Mouse (Mus musculus) midbrain, embryonic 16.5 days (tissue): ENCODE data around the gene Smim6. TPM values are rescaled to one million over a fixed set of nuclear protein-coding genes. Genes with fewer than 3 reads are reported as not detected.

ENCODE experiments used
- ATAC-seq: fragments of 200-750 bp; cut with Nextera tagmentation; 2 replicates; pipeline ENCODE4 v1.8.0; 2017; ENCODE audit warnings: moderate TSS enrichment
- H3K27ac ChIP-seq: fragments of 300-500 bp; sonication (generic); 2 replicates; pipeline ENCODE4 v1.5.1; 2014; ENCODE audit warnings: mild to moderate bottlenecking, low read length, mixed read lengths
- H3K27me3 ChIP-seq: fragments of 300-500 bp; sonication (generic); 2 replicates; pipeline ENCODE4 v1.6.1; 2014; ENCODE audit warnings: low read depth, low read length, mixed read lengths; ENCODE audit not compliant: control insufficient read depth, insufficient read depth
- H3K36me3 ChIP-seq: fragments of 300-500 bp; sonication (generic); 2 replicates; pipeline ENCODE4 v1.6.1; 2014; ENCODE audit warnings: mild to moderate bottlenecking, low read length, moderate library complexity, mixed read lengths; ENCODE audit not compliant: control insufficient read depth, insufficient read depth
- H3K4me1 ChIP-seq: fragments of 300-500 bp; sonication (generic); 2 replicates; pipeline ENCODE4 v1.6.1; 2014; ENCODE audit warnings: mild to moderate bottlenecking, low read length, mixed read lengths; ENCODE audit not compliant: control insufficient read depth, insufficient read depth
- H3K4me2 ChIP-seq: fragments of 300-500 bp; sonication (generic); 2 replicates; pipeline ENCODE4 v1.6.1; 2014; ENCODE audit warnings: mild to moderate bottlenecking, low read length, mixed read lengths
- H3K4me3 ChIP-seq: fragments of 300-500 bp; sonication (generic); 2 replicates; pipeline ENCODE4 v1.5.1; 2014; ENCODE audit warnings: low read depth, mild to moderate bottlenecking, low read length, moderate library complexity, mixed read lengths
- H3K9ac ChIP-seq: fragments of 300-500 bp; sonication (generic); 2 replicates; pipeline ENCODE4 v1.6.1; 2014; ENCODE audit warnings: low read depth, low read length, mixed read lengths
- H3K9me3 ChIP-seq: fragments of 300-500 bp; sonication (generic); replicated peaks from 2 replicates; pipeline ENCODE4 v1.6.1; 2014; ENCODE audit warnings: mild to moderate bottlenecking, low read length, mixed read lengths; ENCODE audit not compliant: control insufficient read depth, poor library complexity, severe bottlenecking
- WGBS: fragments of 180-500 bp; shearing (Covaris S2); extraction: QIAGEN DNeasy Blood & Tissue Kit; methylation state at CpG from one replicate; pipeline ENCODE4 v1.1.7; 2014; 5-methylcytosine and 5-hydroxymethylcytosine counted together
- polyA plus RNA-seq: library from polyadenylated mRNA; unstranded; fragments of >200 nt; fragmentation: Nextera tagmentation; extraction: Ambion mirVana; gene quantifications from 2 replicates; pipeline ENCODE4 v1.2.1, GENCODE M21; 2015

Gene Smim6
- polyA plus RNA-seq, 1 experiment from 2014 or later, result 0.44 TPM

DNA sequence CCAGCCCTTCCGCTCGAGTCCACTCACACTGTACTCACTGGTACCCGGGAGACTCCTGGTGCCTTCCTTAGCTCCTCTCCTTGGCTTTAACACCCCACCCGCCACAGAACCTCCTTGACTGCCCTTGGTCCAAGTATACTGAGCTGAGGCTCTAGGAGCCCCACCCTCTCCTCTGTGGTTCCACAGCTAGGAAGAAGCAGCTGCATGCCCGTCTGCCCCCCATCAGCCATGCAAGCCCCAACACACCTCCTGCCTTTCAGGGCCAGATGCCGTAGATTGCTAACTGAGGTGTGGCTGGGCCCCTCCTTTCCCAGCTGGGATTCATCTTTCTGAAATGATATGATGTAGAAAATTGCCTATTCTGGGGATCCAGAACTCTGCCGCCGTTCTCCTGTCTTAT lies 33.4 kb downstream of the Smim6 start:
- Histone ChIP-seq H3K9me3 (no peaks in the 10 kb centered on the region), H3K9ac (no peak overlapping the region), H3K27me3 (no peaks in the 10 kb centered on the region), H3K36me3 (peaks cover 18% of the 10 kb centered on the region; the same call in 1 of the 2 replicates), H3K4me1 (no peaks in the 10 kb centered on the region), H3K4me3 (no peak overlapping the region), H3K4me2 (no peak overlapping the region), H3K27ac (no peak overlapping the region)
- 88% methylated on average over 8 of the region's 8 CpGs for WGBS
- no peak for ATAC-seq

- H3K9me3 ChIP-seq, result no peaks in the 10 kb centered on the region
- no peak overlapping the region for H3K4me2 ChIP-seq
- H3K27me3 ChIP-seq, result no peaks in the 10 kb centered on the region
- H3K9ac ChIP-seq, result no peak overlapping the region
- WGBS, result 87% methylated on average over 9 of the region's 9 CpGs
- ATAC-seq, result no peak
- H3K36me3 ChIP-seq, result peaks cover 19% of the 10 kb centered on the region
- no peaks in the 10 kb centered on the region for H3K4me1 ChIP-seq
- H3K27ac ChIP-seq, result no peak overlapping the region
- H3K4me3 ChIP-seq, result no peak overlapping the region
Observed at GRCm38 (mm10) chr11:115946221-115946828, 34.5 kb downstream of the Smim6 start.

DNA sequence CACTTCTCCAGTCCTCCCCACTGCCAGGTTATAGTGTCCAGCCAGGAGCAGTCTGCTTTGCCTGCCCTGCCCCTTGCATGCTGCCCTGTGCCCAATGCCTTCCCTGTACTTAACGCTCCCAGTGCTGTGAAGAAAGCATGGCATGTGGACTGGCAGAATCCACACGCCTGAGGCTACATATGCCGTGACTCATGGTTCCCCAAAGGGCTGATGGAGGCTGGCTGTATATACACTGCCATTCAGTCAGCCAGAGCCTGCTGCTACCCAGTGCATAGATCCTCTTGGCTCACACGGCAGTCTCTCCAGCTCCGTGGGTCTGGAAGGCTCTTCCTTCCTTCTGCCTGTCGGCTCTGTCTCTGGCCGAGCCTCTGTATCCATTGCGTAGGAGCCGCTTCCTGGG lies 36.5 kb downstream of the Smim6 start:
- Histone ChIP-seq H3K4me2 (no peak overlapping the region), H3K27me3 (no peaks in the 10 kb centered on the region), H3K9ac (no peak overlapping the region), H3K4me3 (no peak overlapping the region), H3K36me3 (peaks cover 21% of the 10 kb centered on the region), H3K27ac (no peak overlapping the region), H3K9me3 (no peaks in the 10 kb centered on the region), H3K4me1 (no peaks in the 10 kb centered on the region)
- ATAC-seq, result no peak
- 89% methylated on average over 9 of the region's 9 CpGs for WGBS

- no peak overlapping the region for H3K4me3 ChIP-seq
- WGBS, result 89% methylated on average over 2 of the region's 2 CpGs
- no peaks in the 10 kb centered on the region for H3K27me3 ChIP-seq
- H3K27ac ChIP-seq, result no peak overlapping the region
- H3K4me2 ChIP-seq, result no peak overlapping the region
- ATAC-seq, result no peak
- H3K9me3 ChIP-seq, result no peaks in the 10 kb centered on the region
- no peak overlapping the region for H3K9ac ChIP-seq
- peaks cover 19% of the 10 kb centered on the region for H3K36me3 ChIP-seq
- H3K4me1 ChIP-seq, result no peaks in the 10 kb centered on the region
Observed at GRCm38 (mm10) chr11:115950719-115951118, 38.9 kb downstream of the Smim6 start.

- H3K4me2 ChIP-seq, result no peak overlapping the region
- no peak for ATAC-seq
- no peaks in the 10 kb centered on the region for H3K9me3 ChIP-seq
- no peak overlapping the region for H3K9ac ChIP-seq
- no peak overlapping the region for H3K27ac ChIP-seq
- peaks cover 24% of the 10 kb centered on the region for H3K36me3 ChIP-seq
- H3K4me3 ChIP-seq, result no peak overlapping the region
- no peaks in the 10 kb centered on the region for H3K4me1 ChIP-seq
- 89% methylated on average over 5 of the region's 5 CpGs for WGBS
- H3K27me3 ChIP-seq, result no peaks in the 10 kb centered on the region
Observed at GRCm38 (mm10) chr11:115954712-115955111, 42.9 kb downstream of the Smim6 start.

DNA sequence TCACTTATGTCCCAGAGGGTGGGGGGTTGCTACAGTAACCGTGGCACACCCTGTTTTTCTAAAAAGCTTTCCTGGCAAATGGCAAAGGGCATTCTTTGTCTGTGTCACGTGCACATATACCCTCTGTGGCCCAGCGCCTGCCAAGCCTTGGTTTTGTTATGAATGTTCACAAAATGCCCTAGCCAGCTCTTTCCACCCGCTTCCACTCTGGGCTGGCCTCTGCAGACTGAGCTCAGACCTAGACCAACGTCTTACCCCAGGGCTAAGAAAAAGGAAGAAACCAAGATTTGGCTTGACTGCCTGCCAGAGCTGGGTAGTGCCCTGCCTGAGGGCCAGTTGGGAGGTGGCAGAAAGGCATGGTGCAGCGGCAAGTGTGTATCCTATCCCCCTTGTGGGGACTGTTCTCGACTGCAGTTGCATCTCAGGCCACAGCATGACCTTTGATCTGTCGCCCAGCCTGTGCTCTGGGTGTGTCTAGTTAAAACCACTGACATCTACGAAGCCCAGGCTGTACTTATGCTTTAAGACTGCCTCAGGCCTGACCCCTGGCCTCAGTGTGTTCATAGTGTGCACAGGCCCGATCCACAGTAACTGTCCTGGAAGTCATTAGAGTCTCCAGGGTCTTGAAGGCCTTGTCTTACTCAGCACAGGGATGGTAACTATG lies 43.5 kb downstream of the Smim6 start:
- no peak overlapping the region for H3K9ac ChIP-seq
- H3K4me1 ChIP-seq, result no peaks in the 10 kb centered on the region
- no peak overlapping the region for H3K4me3 ChIP-seq
- 62% methylated on average over 10 of the region's 10 CpGs for WGBS
- no peaks in the 10 kb centered on the region for H3K27me3 ChIP-seq
- no peak overlapping the region for H3K4me2 ChIP-seq
- no peak for ATAC-seq
- peaks cover 24% of the 10 kb centered on the region for H3K36me3 ChIP-seq
- no peak overlapping the region for H3K27ac ChIP-seq
- H3K9me3 ChIP-seq, result no peaks in the 10 kb centered on the region

- no peaks in the 10 kb centered on the region for H3K4me1 ChIP-seq
- ATAC-seq, result no peak
- peak overlapping the region; percentile 13; the same call in 1 of the 2 replicates for H3K27ac ChIP-seq
- no peaks in the 10 kb centered on the region for H3K9me3 ChIP-seq
- no peak overlapping the region for H3K4me2 ChIP-seq
- 11% methylated on average over 4 of the region's 4 CpGs for WGBS
- H3K27me3 ChIP-seq, result no peaks in the 10 kb centered on the region
- no peak overlapping the region for H3K9ac ChIP-seq
- peaks cover 30% of the 10 kb centered on the region for H3K36me3 ChIP-seq
- no peak overlapping the region for H3K4me3 ChIP-seq
Observed at GRCm38 (mm10) chr11:115956453-115956852, 44.6 kb downstream of the Smim6 start.

DNA sequence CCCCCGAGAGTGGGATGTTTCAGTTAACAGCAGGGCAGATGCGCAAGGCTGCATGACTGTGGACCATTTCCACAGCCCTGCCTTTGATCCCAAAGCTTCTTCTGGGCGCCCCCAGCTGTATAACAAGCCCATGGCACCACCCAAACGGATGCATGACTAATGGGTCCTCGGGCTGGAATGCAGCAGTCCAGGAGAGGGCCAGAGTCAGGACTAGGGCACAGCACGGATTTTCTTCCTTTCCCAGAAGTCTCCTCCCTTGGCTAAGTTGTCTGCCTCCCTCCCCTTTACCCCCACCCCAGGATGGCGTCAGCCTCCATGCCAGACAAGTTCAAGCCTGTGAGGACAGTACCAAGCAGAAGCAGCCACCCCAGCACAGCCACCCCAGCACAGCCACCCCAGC lies 46.2 kb downstream of the Smim6 start:
- 72% methylated on average over 7 of the region's 7 CpGs for WGBS
- Histone ChIP-seq H3K4me3 (no peak overlapping the region), H3K36me3 (peaks cover 28% of the 10 kb centered on the region), H3K9me3 (no peaks in the 10 kb centered on the region), H3K27ac (no peak overlapping the region), H3K9ac (no peak overlapping the region), H3K27me3 (no peaks in the 10 kb centered on the region), H3K4me2 (no peak overlapping the region), H3K4me1 (no peaks in the 10 kb centered on the region)
- ATAC-seq, result no peak

GRCm38 (mm10) chr11:115959018-115959417 lies 47.2 kb downstream of the Smim6 start:
- no peak overlapping the region for H3K9ac ChIP-seq
- no peak overlapping the region for H3K4me3 ChIP-seq
- no peak for ATAC-seq
- H3K27me3 ChIP-seq, result no peaks in the 10 kb centered on the region
- peaks cover 26% of the 10 kb centered on the region for H3K36me3 ChIP-seq
- H3K27ac ChIP-seq, result no peak overlapping the region
- no peaks in the 10 kb centered on the region for H3K9me3 ChIP-seq
- no peaks in the 10 kb centered on the region for H3K4me1 ChIP-seq
- 96% methylated on average over 9 of the region's 9 CpGs for WGBS
- H3K4me2 ChIP-seq, result no peak overlapping the region
